Mouse (Mus musculus) left cerebral cortex, postnatal 14 days (tissue): ENCODE data around the gene Crocc. TPM values are rescaled to one million over a fixed set of nuclear protein-coding genes. Genes with fewer than 3 reads are reported as not detected.

ENCODE experiments used
- DNase-seq, 2 experiments: peaks; one replicate each; pipeline ENCODE4 v3.0.0; 2021 to 2022; ENCODE audit warnings: low spot score in 2 of 2, mixed read lengths in 1 of 2
- intact Hi-C: fragments of 180-260 bp; cut with DNase I; formaldehyde crosslinking; loops from one replicate; pipeline ENCODE4 v1.15.1; 2025
- total RNA-seq, 2 experiments: library from RNA; stranded (reverse); gene quantifications; 2 replicates each; pipeline ENCODE4 v1.2.3; 2021

Crocc gene
- total RNA-seq, 2 experiments from 2014 or later, result 51.0 to 52.7 TPM

- intact Hi-C loops, result no loop called here
- peak; percentile 82 to 83 for DNase-seq
These were observed 28.6 kb downstream of the Crocc start for GRCm38 (mm10) chr4:141031733-141032132.

GRCm38 (mm10) chr4:141030541-141031206, 29.7 kb downstream of the Crocc start:
- no peak for DNase-seq
- intact Hi-C loops, result no loop called here

DNA sequence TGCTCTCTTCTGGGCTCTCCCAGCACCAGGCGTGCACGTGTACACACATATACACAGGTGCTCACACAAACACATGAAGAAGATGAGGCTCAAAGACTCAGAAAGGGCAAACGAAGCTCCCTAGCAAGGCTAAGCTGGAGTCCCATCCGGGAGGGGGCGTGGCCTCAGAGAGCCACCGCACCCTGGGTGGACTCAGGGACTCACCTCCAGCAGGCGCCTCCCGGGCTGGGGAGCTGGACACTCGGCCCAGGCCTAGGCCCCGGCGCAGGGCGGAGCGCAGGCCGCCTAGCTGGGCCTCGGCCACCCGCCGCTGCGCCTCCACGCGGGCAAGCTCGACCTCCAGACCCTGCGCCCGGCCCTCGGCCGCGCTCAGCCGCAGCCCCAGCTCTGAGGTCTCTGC, 35.4 kb downstream of the Crocc start:
- DNase-seq, result no peak
- intact Hi-C loops, result no loop called here

GRCm38 (mm10) chr4:141024052-141024451, 36.3 kb downstream of the Crocc start:
- DNase-seq, result peak in 1 of 2 experiments; percentile 56

DNA sequence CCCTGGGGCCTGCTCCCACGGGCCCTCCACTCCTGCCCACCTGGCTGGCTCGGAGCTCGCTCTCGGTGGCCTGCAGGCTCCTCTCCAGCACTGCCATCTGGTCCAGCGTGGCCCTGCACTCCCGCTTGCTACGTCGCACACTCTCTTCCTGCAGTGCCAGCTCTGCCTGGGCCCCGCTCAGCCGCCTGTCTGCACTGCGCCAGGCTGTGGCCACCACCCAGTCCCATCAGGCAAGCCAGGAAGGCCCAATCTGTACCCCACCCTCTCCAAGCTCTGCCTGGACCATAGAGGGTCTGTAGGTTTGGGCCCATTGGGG, 38.8 kb downstream of the Crocc start:
- no peak for DNase-seq
- intact Hi-C loops, result no loop called here

More at GRCm38 (mm10) chr4:141024052-141024451, 36.3 kb downstream of the Crocc start:
- intact Hi-C loops, result no loop called here

DNA sequence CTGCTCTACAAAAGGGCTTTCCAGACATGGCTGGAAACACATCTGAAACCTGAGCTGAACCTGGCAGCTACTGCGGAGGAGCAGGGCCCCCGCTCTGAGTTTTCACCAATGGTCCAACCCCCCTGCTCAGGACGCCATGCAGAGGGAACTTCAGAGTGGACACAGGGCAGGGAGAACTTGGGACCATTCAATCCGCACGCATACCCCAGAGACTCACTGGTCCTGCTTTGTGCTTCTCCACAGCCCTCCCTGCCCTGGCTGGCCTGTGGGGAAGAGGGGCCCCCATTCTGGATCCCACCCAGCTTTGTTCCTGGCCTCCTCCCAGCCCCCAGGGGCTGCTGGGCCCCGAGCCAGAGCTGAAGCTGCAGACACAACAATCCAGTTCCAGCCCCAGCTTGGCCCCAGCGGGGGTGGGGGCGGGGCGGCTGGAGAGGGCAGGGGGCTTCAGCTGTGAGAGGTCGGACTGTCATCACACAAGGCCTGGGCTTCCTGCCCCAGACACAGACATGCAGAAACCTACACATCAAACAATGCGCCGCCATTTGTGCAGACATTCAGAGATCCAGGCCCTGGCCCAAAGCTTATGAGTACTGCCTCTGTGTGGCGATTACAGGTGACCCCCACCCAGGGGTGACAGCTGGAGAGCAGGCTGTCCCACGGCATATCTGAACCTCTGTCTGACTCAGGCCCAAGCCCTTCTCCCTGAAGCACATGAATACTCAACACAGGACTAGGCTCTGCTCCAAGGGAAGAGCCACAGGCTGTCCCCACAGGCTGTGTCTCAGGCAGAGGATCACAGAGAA, 39.3 kb downstream of the Crocc start:
- DNase-seq, result no peak
- intact Hi-C loops, result no loop called here

- intact Hi-C loops, result no loop called here
- no peak for DNase-seq
These were observed 40.1 kb downstream of the Crocc start for GRCm38 (mm10) chr4:141020220-141020619.

DNA sequence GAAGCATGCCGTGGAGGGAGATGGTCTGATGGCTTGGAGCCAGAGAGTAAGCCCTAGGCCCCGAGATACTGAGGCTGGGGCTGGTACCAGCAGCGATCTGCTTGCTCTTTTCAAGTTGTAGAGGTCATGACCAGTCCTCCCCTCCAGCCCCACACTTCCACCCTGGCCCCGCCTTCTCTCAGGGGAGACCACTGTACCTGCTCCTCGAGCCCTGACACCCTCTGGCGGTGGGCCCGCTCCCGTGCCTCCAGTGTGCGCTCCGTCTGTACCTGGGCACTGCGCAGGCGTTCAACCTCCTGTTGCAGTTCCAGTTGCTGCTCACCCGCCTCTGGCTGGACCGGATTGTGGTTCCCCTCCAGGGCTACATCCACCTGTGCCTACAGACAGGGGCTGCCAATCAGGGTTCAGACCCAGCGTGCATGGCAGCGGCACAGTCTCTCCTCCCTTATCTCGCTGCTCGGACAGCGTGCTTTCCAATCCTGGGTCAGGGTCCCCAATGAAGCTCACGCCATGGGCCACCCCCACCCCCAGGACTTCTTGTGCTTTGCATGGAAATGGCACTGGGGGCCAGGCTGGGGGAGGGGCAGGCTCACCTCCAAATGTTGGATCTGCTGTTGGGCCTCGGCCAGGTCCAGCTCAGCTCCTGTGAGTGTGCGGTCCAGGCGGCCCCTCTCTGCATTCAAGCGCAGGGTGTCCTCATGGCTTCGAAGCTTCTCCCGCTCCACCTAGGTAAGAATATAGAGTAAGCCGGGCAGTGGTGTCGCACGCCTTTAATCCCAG, 42.5 kb downstream of the Crocc start:
- no peak for DNase-seq

GRCm38 (mm10) chr4:141016311-141016710, 44.0 kb downstream of the Crocc start:
- intact Hi-C loops, result no loop called here
- peak in 1 of 2 experiments; percentile 76 for DNase-seq

More for the DNA sequence above, 42.5 kb downstream of the Crocc start:
- intact Hi-C loops, result no loop called here

GRCm38 (mm10) chr4:141015356-141015755, 45.0 kb downstream of the Crocc start:
- intact Hi-C loops, result no loop called here
- no peak for DNase-seq

- DNase-seq, result no peak
- intact Hi-C loops, result no loop called here
These were observed 45.5 kb downstream of the Crocc start for GRCm38 (mm10) chr4:141014856-141015255.

DNA sequence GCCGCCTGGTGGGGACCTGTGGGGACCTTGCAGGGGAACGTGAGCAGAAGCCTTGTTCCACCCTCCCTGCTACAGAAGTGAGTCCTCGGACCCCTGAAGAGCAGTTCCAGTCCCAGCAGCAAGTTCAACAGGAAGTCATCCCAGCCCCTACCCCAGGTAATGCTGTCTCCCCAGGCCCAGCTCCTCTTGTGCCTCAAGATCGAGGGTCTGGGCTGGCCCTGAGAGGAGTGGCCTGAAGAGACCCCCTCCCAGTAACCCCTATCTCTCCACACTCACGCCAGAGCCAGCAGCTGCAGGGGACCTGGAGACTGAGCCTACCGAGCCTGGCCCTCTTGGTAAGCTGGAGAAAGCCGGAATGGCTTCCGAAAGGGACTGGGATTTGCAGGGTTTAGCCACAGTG, 46.2 kb downstream of the Crocc start:
- DNase-seq, result no peak
- intact Hi-C loops, result no loop called here

DNA sequence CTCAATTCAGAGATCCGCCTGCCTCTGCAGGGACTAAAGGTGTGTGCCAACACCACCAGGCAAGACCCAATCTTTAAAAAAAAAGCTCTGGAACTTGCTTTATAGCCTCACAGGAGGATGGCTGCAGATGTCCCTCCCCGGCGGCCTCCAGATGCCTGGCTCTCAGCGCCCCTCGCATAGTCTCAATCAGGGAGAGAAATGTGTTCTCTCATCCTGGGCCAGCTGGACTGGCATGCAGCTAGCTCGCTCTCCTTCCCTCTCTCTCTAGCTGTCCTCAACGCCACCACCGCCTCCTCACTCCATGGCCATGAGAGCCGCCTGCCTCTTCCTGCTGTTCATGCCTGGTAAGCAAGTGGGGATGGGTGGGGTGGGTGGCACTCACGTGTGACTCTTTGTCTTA, 47.8 kb downstream of the Crocc start:
- DNase-seq, result no peak
- intact Hi-C loops, result no loop called here

DNA sequence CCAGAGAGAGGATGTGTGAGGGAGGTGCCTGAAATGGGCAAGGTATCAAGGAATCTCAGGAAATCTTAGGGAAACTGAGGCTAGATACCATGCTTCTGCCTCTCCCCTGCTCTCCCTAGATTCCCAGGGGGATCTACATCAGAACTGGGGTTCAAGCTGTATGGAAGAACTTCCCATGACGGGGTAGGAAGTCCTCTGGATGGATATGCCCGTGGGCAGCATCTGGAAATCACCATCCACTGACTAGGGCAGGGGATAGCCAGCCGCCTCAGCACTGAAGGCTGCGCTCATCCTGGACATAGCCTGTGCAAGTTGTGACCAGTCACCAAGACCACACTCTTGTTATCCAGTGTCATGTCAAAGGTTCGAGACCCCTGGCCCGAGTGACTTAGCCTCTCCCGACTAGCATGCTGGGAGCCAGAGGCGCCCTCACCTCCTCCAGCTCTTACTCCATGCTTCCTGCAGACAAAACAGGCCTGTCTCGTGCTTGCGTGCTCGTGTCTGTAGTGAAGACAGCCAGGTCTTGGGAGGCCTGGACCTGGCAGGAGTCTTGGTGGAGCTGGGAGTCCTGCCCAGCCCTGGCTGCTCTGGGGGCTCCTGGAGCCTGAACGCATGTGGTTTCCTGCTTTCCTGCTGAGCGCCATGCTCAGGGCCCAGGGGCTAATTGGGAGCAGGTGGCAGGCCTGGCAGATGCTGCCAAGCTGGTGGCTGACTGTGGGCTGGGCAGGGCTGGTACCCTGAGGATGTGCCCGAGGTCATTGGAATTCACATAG, 48.6 kb downstream of the Crocc start:
- intact Hi-C loops, result no loop called here
- DNase-seq, result no peak

- intact Hi-C loops, result no loop called here
- DNase-seq, result no peak
These were observed 49.4 kb downstream of the Crocc start for GRCm38 (mm10) chr4:141010941-141011429.

DNA sequence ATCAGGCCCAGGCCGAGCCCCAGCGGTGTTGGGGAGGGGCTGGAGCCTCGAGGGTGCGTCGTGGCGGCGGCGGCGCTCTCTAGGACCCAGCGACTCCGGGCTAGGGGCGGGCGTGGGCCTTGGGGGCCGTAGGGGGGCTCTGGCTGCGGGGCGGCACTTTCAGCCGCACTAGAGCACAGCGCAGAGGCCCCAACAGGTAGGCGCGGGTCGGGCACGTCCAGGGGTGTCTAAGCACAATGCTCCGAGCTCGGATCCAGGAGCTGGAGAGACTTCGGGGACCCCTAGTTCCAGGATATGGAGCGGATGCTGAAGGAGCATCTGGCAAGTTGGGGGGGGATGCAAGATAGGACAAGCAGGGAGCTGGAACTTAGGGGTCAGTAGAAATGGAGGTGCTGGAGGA, 49.8 kb downstream of the Crocc start:
- DNase-seq, result no peak
- intact Hi-C loops, result no loop called here

GRCm38 (mm10) chr4:141010118-141010517, 50.2 kb downstream of the Crocc start, which contains the start of gene Mfap2:
TSS of gene Mfap2 (plus strand) at chr4:141010418.
- intact Hi-C loops, result no loop called here
- DNase-seq, result no peak

DNA sequence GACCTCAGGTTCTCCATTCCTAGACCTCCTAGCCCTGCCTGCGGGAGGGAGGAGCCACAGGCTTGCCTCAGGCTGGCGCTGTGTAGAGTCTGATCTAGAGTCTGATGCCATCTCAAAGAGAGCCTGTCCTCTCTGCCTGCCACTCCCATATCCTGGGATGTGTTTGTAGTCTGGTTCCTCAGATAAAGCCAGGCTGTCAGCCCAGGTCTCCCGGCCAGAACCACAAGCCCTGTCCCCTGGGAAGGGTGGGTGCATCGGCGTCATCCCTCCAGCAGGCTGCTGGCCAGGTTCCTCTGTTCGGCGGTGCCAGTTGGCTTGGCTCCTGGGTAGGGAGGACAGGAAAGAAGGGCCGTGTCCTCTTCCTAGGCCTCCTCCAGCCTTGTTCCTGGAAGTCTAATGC, 52.3 kb downstream of the Crocc start:
- intact Hi-C loops, result no loop called here
- no peak for DNase-seq

DNA sequence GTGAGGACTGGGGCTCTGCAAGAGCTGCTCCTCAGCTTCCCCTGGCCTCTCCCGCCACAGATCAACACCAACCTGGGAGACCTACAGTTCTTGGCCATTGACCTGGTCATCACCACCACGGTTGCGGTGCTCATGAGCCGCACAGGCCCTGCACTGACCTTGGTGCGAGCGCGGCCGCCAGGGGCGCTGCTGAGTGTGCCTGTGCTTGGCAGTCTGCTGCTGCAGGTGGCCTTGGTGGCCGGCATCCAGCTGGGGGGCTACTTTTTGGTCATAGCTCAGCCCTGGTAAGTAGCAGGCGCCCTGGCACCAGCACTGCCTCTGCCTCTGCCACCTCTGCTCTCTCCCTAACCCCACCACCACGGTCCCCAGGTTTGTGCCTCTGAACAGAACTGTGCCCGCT, 54.4 kb downstream of the Crocc start:
- peak; percentile 56 to 57 for DNase-seq
- intact Hi-C loops, result no loop called here
